Mouse (Mus musculus) liver, postnatal 0 days (tissue): ENCODE data around the gene Nkx2-3. TPM values are rescaled to one million over a fixed set of nuclear protein-coding genes. Genes with fewer than 3 reads are reported as not detected.

Source experiments
- ATAC-seq: fragments of 200-750 bp; cut with Nextera tagmentation; 2 replicates; pipeline ENCODE4 v1.8.0; 2017; ENCODE audit warnings: mild to moderate bottlenecking, moderate library complexity
- DNase-seq: peaks from one replicate; pipeline ENCODE4 v3.0.0-alpha.2; 2016
- H3K27ac ChIP-seq: fragments of 300-500 bp; sonication (generic); 2 replicates; pipeline ENCODE4 v1.5.1; 2014; ENCODE audit warnings: antibody characterized with exemption, moderate library complexity, mild to moderate bottlenecking, low read depth
- H3K27me3 ChIP-seq: fragments of 300-500 bp; sonication (generic); 2 replicates; pipeline ENCODE4 v1.6.1; 2014; ENCODE audit warnings: low read length, control low read depth, mixed read lengths; ENCODE audit not compliant: insufficient read depth
- H3K36me3 ChIP-seq: fragments of 300-500 bp; sonication (generic); replicated peaks from 2 replicates; pipeline ENCODE4 v1.6.1; 2014; ENCODE audit warnings: mild to moderate bottlenecking, control low read depth, low read length, moderate library complexity, mixed read lengths; ENCODE audit not compliant: insufficient read depth
- H3K4me1 ChIP-seq: fragments of 300-500 bp; sonication (generic); 2 replicates; pipeline ENCODE4 v1.6.1; 2014; ENCODE audit warnings: antibody characterized with exemption, mild to moderate bottlenecking, control low read depth; ENCODE audit not compliant: insufficient read depth
- H3K4me2 ChIP-seq: fragments of 300-500 bp; sonication (generic); 2 replicates; pipeline ENCODE4 v1.6.1; 2014; ENCODE audit warnings: low read depth, mild to moderate bottlenecking, low read length, moderate library complexity, mixed read lengths
- H3K4me3 ChIP-seq: fragments of 300-500 bp; sonication (generic); 2 replicates; pipeline ENCODE4 v1.5.1; 2014; ENCODE audit warnings: low read depth, low read length
- H3K9ac ChIP-seq: fragments of 300-500 bp; sonication (generic); replicated peaks from 2 replicates; pipeline ENCODE4 v1.6.1; 2014; ENCODE audit warnings: mild to moderate bottlenecking, moderate library complexity
- H3K9me3 ChIP-seq: fragments of 300-500 bp; sonication (generic); 2 replicates; pipeline ENCODE4 v1.6.1; 2016; ENCODE audit warnings: mild to moderate bottlenecking, control low read depth, low read length, mixed read lengths
- CTCF ChIP-seq: sonication (generic); IDR thresholded peaks from 2 replicates; pipeline ENCODE4 v1.5.1; 2016; ENCODE audit warnings: antibody characterized with exemption, low read depth
- EP300 ChIP-seq: IDR thresholded peaks from 2 replicates; pipeline ENCODE4 v1.6.1; 2016; ENCODE audit warnings: antibody characterized with exemption, low read depth, mild to moderate bottlenecking
- WGBS: fragments of 180-500 bp; shearing (Covaris S2); extraction: QIAGEN DNeasy Blood & Tissue Kit; methylation state at CpG from one replicate; pipeline ENCODE4 v1.1.7; 2014; ENCODE audit not compliant: insufficient replicate concordance; 5-methylcytosine and 5-hydroxymethylcytosine counted together
- microRNA-seq: library from miRNA; unstranded; fragments of <30 nt; microRNA quantifications from one replicate; pipeline ENCODE4, GENCODE M21; 2016
- polyA plus RNA-seq: library from polyadenylated mRNA; unstranded; fragments of >200 nt; fragmentation: Nextera tagmentation; extraction: Ambion mirVana; gene quantifications from 2 replicates; pipeline ENCODE4 v1.2.1, GENCODE M21; 2015

The Nkx2-3 gene
- polyA plus RNA-seq, 1 experiment from 2014 or later = 0.13 TPM

GRCm38 (mm10) chr19:43660774-43661173, 48.6 kb downstream of the Nkx2-3 start:
- 46% methylated on average over 9 of the region's 9 CpGs for WGBS
- Histone ChIP-seq H3K27me3 (no peaks in the 10 kb centered on the region), H3K9me3 (no peaks in the 10 kb centered on the region), H3K4me3 (no peak overlapping the region), H3K4me2 (no peak overlapping the region), H3K9ac (no peak overlapping the region), H3K36me3 (peaks cover 23% of the 10 kb centered on the region), H3K4me1 (no peaks in the 10 kb centered on the region), H3K27ac (no peak overlapping the region)
- ATAC-seq = no peak
- no peak for DNase-seq
- TF ChIP-seq EP300 (no peak), CTCF (no peak)

- H3K27ac ChIP-seq = no peak overlapping the region
- H3K36me3 ChIP-seq = peaks cover 31% of the 10 kb centered on the region
- no peaks in the 10 kb centered on the region for H3K27me3 ChIP-seq
- H3K4me2 ChIP-seq = no peak overlapping the region
- TF ChIP-seq CTCF (peak; percentile 42), EP300 (no peak)
- no peaks in the 10 kb centered on the region for H3K9me3 ChIP-seq
- H3K4me1 ChIP-seq = no peaks in the 10 kb centered on the region
- WGBS = 67% methylated on average over 19 of the region's 19 CpGs
- H3K9ac ChIP-seq = no peak overlapping the region
- ATAC-seq = no peak
- no peak overlapping the region for H3K4me3 ChIP-seq
- no peak for DNase-seq
Observed at GRCm38 (mm10) chr19:43662176-43662967, 50.2 kb downstream of the Nkx2-3 start.

GRCm38 (mm10) chr19:43663471-43663870, 51.3 kb downstream of the Nkx2-3 start:
- 82% methylated on average over 8 of the region's 8 CpGs for WGBS
- ATAC-seq (no peak), DNase-seq (no peak)
- TF ChIP-seq EP300 = no peak
- no peak for TF ChIP-seq CTCF
- H3K4me1 ChIP-seq = no peaks in the 10 kb centered on the region
- no peaks in the 10 kb centered on the region for H3K9me3 ChIP-seq
- peaks cover 31% of the 10 kb centered on the region for H3K36me3 ChIP-seq
- H3K9ac ChIP-seq = no peak overlapping the region
- no peak overlapping the region for H3K27ac ChIP-seq
- no peak overlapping the region for H3K4me3 ChIP-seq
- no peak overlapping the region for H3K4me2 ChIP-seq
- H3K27me3 ChIP-seq = no peaks in the 10 kb centered on the region

Small RNA genes lying within 50 kb of the gene (microRNA-seq; reads per million reads assigned to microRNA genes)
- not detected for gene Gm22646

Other genes starting within 250 kb of the Nkx2-3 start
- 0.12 TPM in 1 of 2 replicates, not detected in the other for gene Hpse2, start 224.0 kb upstream of the Nkx2-3 start, polyA plus RNA-seq
- 0.21 and 0.22 TPM in 2 replicates for gene Cnnm1, start 171.9 kb upstream of the Nkx2-3 start, polyA plus RNA-seq
- gene Got1, start 87.7 kb upstream of the Nkx2-3 start, polyA plus RNA-seq = 127 and 137 TPM in 2 replicates
- gene Slc25a28, start 62.6 kb downstream of the Nkx2-3 start, polyA plus RNA-seq = 4.8 and 6.3 TPM in 2 replicates
- gene Entpd7, start 77.3 kb downstream of the Nkx2-3 start, polyA plus RNA-seq = 1.9 TPM in 2 replicates
- gene Cutc, start 140.7 kb downstream of the Nkx2-3 start, polyA plus RNA-seq = 17.1 and 17.6 TPM in 2 replicates
- 3.4 and 3.5 TPM in 2 replicates for gene Cox15, start 140.7 kb downstream of the Nkx2-3 start, polyA plus RNA-seq
- gene Abcc2, start 169.9 kb downstream of the Nkx2-3 start, polyA plus RNA-seq = 37.7 and 38.3 TPM in 2 replicates